Mouse (Mus musculus): ENCODE results near the gene Ranbp10. TPM values are rescaled to one million over a fixed set of nuclear protein-coding genes. Genes with fewer than 3 reads are reported as not detected.
"Not testable (repeated sequence)": the region's sequence is repeated elsewhere in the genome, so short reads cannot be mapped to it uniquely, and the experiment has no call there.

Gene Ranbp10
- polyA plus RNA-seq, 1 experiment, result 11.1 TPM

DNA sequence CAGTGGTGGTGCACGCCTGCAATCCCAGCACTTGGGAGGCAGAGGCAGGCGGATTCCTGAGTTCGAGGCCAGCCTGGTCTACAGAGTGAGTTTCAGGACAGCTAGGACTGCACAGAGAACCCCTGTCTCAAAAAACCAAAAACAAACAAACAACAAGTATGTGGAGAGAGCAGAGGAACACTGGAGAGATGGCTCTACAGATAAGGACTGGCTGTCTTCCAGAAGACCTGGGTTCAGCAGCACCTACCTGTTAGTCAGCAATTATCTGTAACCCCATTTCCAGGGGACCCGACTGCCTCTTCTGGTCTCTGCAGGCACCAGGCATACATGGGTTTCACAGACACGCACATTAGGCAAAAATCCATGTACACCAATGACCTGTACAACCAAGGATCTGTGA is 12.1 kb upstream of the Ranbp10 start:
- TF ChIP-seq FLI1 (IDR thresholded peaks at IDR 0.05; ENCODE audit: low read length), result no peak
- TF ChIP-seq GATA1 (IDR thresholded peaks at IDR 0.05; ENCODE audit: borderline replicate concordance, low read length), result no peak
- Histone ChIP-seq H3K27me3 (replicated peaks) (no peaks in the 10 kb centered on the region), H3K4me1 (peaks cover 31% of the 10 kb centered on the region), H3K36me3 (replicated peaks; ENCODE audit: low read length) (peaks cover 27% of the 10 kb centered on the region), H3K4me3 (replicated peaks) (no peak overlapping the region), H3K9me3 (peaks cover 8% of the 10 kb centered on the region)

- TF ChIP-seq FLI1 (IDR thresholded peaks at IDR 0.05; ENCODE audit: low read length), result no peak
- no peak for TF ChIP-seq GATA1 (IDR thresholded peaks at IDR 0.05; ENCODE audit: borderline replicate concordance, low read length)
- Histone ChIP-seq H3K4me3 (replicated peaks) (no peak overlapping the region), H3K4me1 (peaks cover 31% of the 10 kb centered on the region), H3K36me3 (replicated peaks; ENCODE audit: low read length) (peaks cover 13% of the 10 kb centered on the region), H3K27me3 (replicated peaks) (peaks cover 2% of the 10 kb centered on the region), H3K9me3 (peaks cover 8% of the 10 kb centered on the region)
These were observed 9.8 kb upstream of the Ranbp10 start for GRCm38 (mm10) chr8:105836991-105837390.

DNA sequence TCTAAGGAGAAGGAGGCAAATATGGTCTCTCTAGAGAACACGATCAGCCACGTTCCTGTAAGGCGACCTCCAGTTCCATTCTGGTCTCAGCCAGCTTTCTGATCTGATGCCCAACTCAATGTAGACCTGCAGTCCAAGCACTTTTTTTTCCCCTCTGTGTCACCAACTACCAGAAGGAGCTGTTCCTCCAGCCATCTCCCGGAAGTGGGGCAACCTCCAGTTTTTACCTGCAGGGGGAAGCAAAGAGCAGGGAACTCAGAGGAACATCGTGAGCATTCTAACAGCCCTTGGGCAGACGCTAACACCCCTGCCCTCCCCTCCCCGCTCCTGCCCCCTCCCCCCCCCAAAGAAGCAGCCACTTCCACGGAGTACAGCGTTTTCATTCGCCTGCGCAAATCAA is 8.2 kb upstream of the Ranbp10 start:
- H3K4me1 ChIP-seq, result peaks cover 31% of the 10 kb centered on the region
- no peaks in the 10 kb centered on the region for H3K36me3 ChIP-seq (replicated peaks; ENCODE audit: low read length)
- TF ChIP-seq FLI1 (IDR thresholded peaks at IDR 0.05; ENCODE audit: low read length), result no peak
- H3K9me3 ChIP-seq, result no peaks in the 10 kb centered on the region
- H3K27me3 ChIP-seq (replicated peaks), result peaks cover 2% of the 10 kb centered on the region
- peak overlapping the region; percentile 79 for H3K4me3 ChIP-seq (replicated peaks)

DNA sequence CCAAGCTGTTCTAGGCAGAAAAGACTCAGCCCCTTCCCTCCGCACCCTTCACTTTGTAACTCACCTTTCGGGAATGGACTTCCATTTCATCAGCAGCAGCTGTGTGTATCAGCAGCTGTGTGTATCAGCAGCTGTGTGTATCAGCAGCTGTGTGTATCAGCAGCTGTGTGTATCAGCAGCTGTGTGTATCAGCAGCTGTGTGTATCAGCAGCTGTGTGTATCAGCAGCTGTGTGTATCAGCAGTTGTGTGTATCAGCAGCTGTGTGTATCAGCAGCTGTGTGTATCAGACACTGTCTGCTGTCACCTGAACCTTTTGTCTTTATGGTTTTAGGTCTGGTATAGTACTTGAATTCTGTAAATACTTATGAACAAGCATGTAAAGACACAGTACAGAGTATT is 6.6 kb upstream of the Ranbp10 start:
- H3K4me3 ChIP-seq (replicated peaks); H3K36me3 ChIP-seq (replicated peaks; ENCODE audit: low read length); H3K27me3 ChIP-seq (replicated peaks); H3K9me3 ChIP-seq: not testable (repeated sequence)
- H3K4me1 ChIP-seq, result peaks cover 25% of the 10 kb centered on the region

- Histone ChIP-seq H3K4me3 (replicated peaks) (peak overlapping the region; percentile 96), H3K9me3 (no peaks in the 10 kb centered on the region), H3K27me3 (replicated peaks) (no peaks in the 10 kb centered on the region), H3K36me3 (replicated peaks; ENCODE audit: low read length) (peaks cover 40% of the 10 kb centered on the region), H3K4me1 (peaks cover 56% of the 10 kb centered on the region)
- TF ChIP-seq FLI1 (IDR thresholded peaks at IDR 0.05; ENCODE audit: low read length) (no peak), GATA1 (IDR thresholded peaks at IDR 0.05; ENCODE audit: borderline replicate concordance, low read length) (no peak)
These were observed 771 bp downstream of the Ranbp10 start for GRCm38 (mm10) chr8:105826379-105826778.

DNA sequence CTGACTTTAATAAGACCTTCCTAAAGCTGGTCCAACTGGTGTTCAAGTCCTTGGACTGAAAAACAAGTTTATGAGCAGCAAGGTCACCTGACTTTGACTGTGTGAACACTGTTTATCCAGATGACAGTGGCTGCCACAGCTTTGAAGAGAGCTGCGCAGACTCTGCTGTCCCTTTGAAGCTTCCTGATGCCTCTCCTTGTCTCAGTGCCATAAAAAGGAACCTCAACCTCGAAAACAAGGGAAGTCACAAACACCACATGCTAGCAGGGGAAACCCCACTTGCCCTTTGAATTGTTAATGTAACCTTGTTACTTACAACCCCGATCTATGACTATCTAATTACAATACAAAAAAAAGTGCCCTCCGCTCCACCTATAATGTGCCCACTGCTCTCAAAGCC is 1.6 kb downstream of the Ranbp10 start:
- no peaks in the 10 kb centered on the region for H3K9me3 ChIP-seq
- H3K27me3 ChIP-seq (replicated peaks), result no peaks in the 10 kb centered on the region
- H3K36me3 ChIP-seq (replicated peaks; ENCODE audit: low read length), result peaks cover 48% of the 10 kb centered on the region
- peak overlapping the region; percentile 96 for H3K4me3 ChIP-seq (replicated peaks)
- peaks cover 65% of the 10 kb centered on the region for H3K4me1 ChIP-seq
- TF ChIP-seq GATA1 (IDR thresholded peaks at IDR 0.05; ENCODE audit: borderline replicate concordance, low read length), result no peak
- TF ChIP-seq FLI1 (IDR thresholded peaks at IDR 0.05; ENCODE audit: low read length), result no peak

- Histone ChIP-seq H3K9me3 (no peaks in the 10 kb centered on the region), H3K4me1 (peaks cover 90% of the 10 kb centered on the region), H3K27me3 (replicated peaks) (no peaks in the 10 kb centered on the region), H3K4me3 (replicated peaks) (peak overlapping the region; percentile 83), H3K36me3 (replicated peaks; ENCODE audit: low read length) (peaks cover 85% of the 10 kb centered on the region)
- TF ChIP-seq FLI1 (IDR thresholded peaks at IDR 0.05; ENCODE audit: low read length), result no peak
- no peak; the same call in 2 of the 3 replicates for TF ChIP-seq GATA1 (IDR thresholded peaks at IDR 0.05; ENCODE audit: borderline replicate concordance, low read length)
These were observed 6.2 kb downstream of the Ranbp10 start for GRCm38 (mm10) chr8:105820925-105821324.

- Histone ChIP-seq H3K4me3 (replicated peaks) (peak overlapping the region; percentile 40), H3K27me3 (replicated peaks) (no peaks in the 10 kb centered on the region), H3K4me1 (peaks cover 87% of the 10 kb centered on the region), H3K36me3 (replicated peaks; ENCODE audit: low read length) (peaks cover 83% of the 10 kb centered on the region), H3K9me3 (no peaks in the 10 kb centered on the region)
- no peak for TF ChIP-seq GATA1 (IDR thresholded peaks at IDR 0.05; ENCODE audit: borderline replicate concordance, low read length)
- TF ChIP-seq FLI1 (IDR thresholded peaks at IDR 0.05; ENCODE audit: low read length), result no peak
These were observed 7.5 kb downstream of the Ranbp10 start for GRCm38 (mm10) chr8:105819659-105820058.

DNA sequence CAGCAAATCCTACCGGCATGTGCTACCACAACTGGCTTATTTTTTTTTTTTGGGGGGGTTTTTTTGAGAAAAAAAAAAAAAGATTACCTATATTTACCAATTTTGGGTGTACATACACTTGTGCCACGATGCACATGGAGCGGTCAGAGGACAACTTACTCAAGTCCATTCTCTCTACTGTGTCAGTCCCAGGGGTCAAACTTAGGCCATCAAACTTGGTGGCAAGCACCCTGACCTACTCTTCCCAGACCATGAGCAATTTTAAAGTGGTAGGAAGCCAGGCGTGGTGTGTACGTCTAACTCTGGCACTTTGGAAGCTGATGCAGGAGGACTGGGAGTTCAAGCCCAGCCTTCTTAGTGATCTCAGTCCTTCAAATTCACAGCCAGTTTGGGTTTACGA is 13.9 kb downstream of the Ranbp10 start:
- Histone ChIP-seq H3K4me1 (peaks cover 87% of the 10 kb centered on the region), H3K9me3 (no peaks in the 10 kb centered on the region), H3K36me3 (replicated peaks; ENCODE audit: low read length) (peaks cover 80% of the 10 kb centered on the region), H3K27me3 (replicated peaks) (no peaks in the 10 kb centered on the region), H3K4me3 (replicated peaks) (no peak overlapping the region)
- TF ChIP-seq GATA1 (IDR thresholded peaks at IDR 0.05; ENCODE audit: borderline replicate concordance, low read length), result no peak
- no peak for TF ChIP-seq FLI1 (IDR thresholded peaks at IDR 0.05; ENCODE audit: low read length)

- TF ChIP-seq GATA1 (IDR thresholded peaks at IDR 0.05; ENCODE audit: borderline replicate concordance, low read length) (no peak), FLI1 (IDR thresholded peaks at IDR 0.05; ENCODE audit: low read length) (no peak)
- peaks cover 87% of the 10 kb centered on the region for H3K4me1 ChIP-seq
- no peak overlapping the region for H3K4me3 ChIP-seq (replicated peaks)
- no peaks in the 10 kb centered on the region for H3K9me3 ChIP-seq
- no peaks in the 10 kb centered on the region for H3K27me3 ChIP-seq (replicated peaks)
- peaks cover 80% of the 10 kb centered on the region for H3K36me3 ChIP-seq (replicated peaks; ENCODE audit: low read length)
These were observed 14.6 kb downstream of the Ranbp10 start for GRCm38 (mm10) chr8:105812511-105812910.

DNA sequence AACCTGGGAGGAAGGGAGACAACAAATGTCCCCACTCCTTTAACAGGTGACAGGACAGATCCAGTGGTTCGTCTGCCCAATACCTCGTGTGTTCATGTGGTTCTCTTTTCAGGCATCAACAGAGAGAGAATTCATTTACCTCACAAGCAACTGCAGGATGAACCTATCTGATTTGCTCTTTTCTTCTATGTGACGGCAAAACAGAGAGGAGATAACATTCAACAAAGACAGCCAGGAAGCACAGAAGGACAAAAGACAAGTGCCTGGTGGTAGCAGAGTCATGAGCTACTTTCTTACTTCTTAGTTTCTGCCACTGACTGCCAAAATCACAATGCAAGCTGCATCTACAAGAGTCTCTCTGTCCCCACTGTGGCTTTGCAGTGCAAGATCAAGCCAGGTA is 15.6 kb downstream of the Ranbp10 start:
- no peaks in the 10 kb centered on the region for H3K27me3 ChIP-seq (replicated peaks)
- H3K4me1 ChIP-seq, result peaks cover 88% of the 10 kb centered on the region
- H3K36me3 ChIP-seq (replicated peaks; ENCODE audit: low read length), result peaks cover 81% of the 10 kb centered on the region
- peak overlapping the region; percentile 31 for H3K4me3 ChIP-seq (replicated peaks)
- no peaks in the 10 kb centered on the region for H3K9me3 ChIP-seq
- TF ChIP-seq GATA1 (IDR thresholded peaks at IDR 0.05; ENCODE audit: borderline replicate concordance, low read length) (no peak), FLI1 (IDR thresholded peaks at IDR 0.05; ENCODE audit: low read length) (no peak)
